Mouse (Mus musculus): ENCODE measurements around the gene Sh2d1a. TPM values are rescaled to one million over a fixed set of nuclear protein-coding genes. Genes with fewer than 3 reads are reported as not detected.

The Sh2d1a gene
- 0.20 TPM in 1 of 2 replicates, not detected in the other for polyA plus RNA-seq (2015; fragmentation: Nextera tagmentation; extraction: Ambion mirVana)

DNA sequence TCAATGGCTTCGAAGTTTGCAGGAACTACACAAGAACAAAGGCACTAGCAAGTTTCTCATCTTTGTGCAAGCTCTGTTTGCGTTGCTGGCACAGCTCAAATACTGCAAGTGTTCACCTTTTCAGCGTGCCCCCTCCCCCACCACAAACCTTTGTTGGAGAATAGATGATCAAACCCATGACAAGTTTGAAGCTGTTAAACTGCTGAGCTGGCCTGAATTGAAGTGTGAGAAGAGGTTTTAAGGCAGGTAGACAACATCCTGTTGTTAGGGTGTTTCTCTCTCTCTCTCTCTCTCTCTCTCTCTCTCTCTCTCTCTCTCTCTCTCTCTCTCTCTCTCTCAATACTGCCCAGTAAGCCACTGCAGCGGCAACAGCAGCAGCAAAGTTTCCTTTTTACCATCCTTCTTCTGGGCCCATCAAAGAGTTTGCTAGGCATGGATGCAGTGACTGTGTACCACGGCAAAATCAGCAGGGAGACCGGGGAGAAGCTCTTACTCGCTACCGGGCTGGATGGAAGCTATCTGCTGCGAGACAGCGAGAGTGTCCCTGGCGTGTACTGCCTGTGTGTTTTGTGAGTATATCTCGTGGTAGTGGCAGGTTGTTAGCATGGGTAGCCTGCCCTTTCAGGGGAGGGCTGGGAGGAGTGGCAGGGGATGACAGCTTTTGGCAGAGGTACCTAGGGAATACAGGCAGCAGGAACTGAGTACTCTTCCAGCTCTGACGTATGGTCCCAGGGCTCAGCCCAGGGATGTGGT lies at the start of gene Sh2d1a:
Gene Sh2d1a (plus strand): TSS at position 163 of the 753 bp plus-strand sequence.

DNA sequence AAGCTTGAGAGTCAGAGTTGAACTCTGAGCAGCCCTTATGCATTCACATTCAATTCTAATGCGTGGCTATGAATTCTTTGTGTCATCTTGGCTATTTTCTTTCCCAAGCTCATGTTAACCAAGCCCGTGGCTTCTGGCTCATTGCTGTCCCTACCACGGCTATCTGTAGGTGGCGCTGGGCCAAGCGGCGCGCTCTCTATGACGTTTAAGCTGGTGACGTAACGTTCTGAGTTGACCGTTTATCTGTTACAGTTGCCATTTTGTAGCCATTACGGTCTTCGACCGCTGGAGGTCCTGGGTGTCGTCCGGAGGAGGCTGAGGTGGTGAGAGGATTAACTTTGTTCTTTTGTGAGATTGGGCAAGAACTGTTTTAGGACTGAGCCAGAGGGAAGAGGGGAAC lies 12.8 kb upstream of the Sh2d1a start, which contains the start of gene Tex13c2:
Gene Tex13c2 (plus strand): TSS at position 246 of the 400 bp plus-strand sequence.

Other genes starting within 250 kb of the Sh2d1a start
- not detected in 2 replicates for gene Tex13c2, start 12.8 kb upstream of the Sh2d1a start, polyA plus RNA-seq (2015; fragmentation: Nextera tagmentation; extraction: Ambion mirVana)

Measured in urinary bladder, postnatal 0 days (tissue).